Mouse (Mus musculus) midbrain, embryonic 11.5 days (tissue): ENCODE results near the gene Tlr6. TPM values are rescaled to one million over a fixed set of nuclear protein-coding genes. Genes with fewer than 3 reads are reported as not detected.

Experiments
- ATAC-seq: fragments of 200-750 bp; cut with Nextera tagmentation; 2 replicates; pipeline ENCODE4 v1.8.0; 2017; ENCODE audit warnings: moderate TSS enrichment, moderate library complexity; ENCODE audit not compliant: low FRiP score
- DNase-seq: peaks from one replicate; pipeline ENCODE4 v3.0.0; 2015; ENCODE audit warnings: low spot score; ENCODE audit errors: missing footprints
- H3K27ac ChIP-seq: fragments of 300-500 bp; sonication (generic); 2 replicates; pipeline ENCODE4 v1.5.1; 2014; ENCODE audit warnings: low read depth, low read length
- H3K27me3 ChIP-seq: fragments of 300-500 bp; sonication (generic); 2 replicates; pipeline ENCODE4 v1.6.1; 2014; ENCODE audit warnings: mild to moderate bottlenecking, low read length, moderate library complexity, mixed read lengths; ENCODE audit not compliant: control insufficient read depth, insufficient read depth
- H3K36me3 ChIP-seq: fragments of 300-500 bp; sonication (generic); 2 replicates; pipeline ENCODE4 v1.6.1; 2014; ENCODE audit warnings: mild to moderate bottlenecking, low read length, moderate library complexity, mixed read lengths; ENCODE audit not compliant: control insufficient read depth, insufficient read depth
- H3K4me1 ChIP-seq: fragments of 300-500 bp; sonication (generic); 2 replicates; pipeline ENCODE4 v1.6.1; 2014; ENCODE audit warnings: low read length; ENCODE audit not compliant: control insufficient read depth, insufficient read depth
- H3K4me2 ChIP-seq: fragments of 300-500 bp; sonication (generic); 2 replicates; pipeline ENCODE4 v1.6.1; 2014; ENCODE audit warnings: mild to moderate bottlenecking, moderate library complexity
- H3K4me3 ChIP-seq: fragments of 300-500 bp; sonication (generic); 2 replicates; pipeline ENCODE4 v1.5.1; 2014; ENCODE audit warnings: low read depth, low read length
- H3K9ac ChIP-seq: fragments of 300-500 bp; sonication (generic); 2 replicates; pipeline ENCODE4 v1.6.1; 2014; ENCODE audit warnings: low read length
- H3K9me3 ChIP-seq: fragments of 300-500 bp; sonication (generic); 2 replicates; pipeline ENCODE4 v1.6.1; 2016; ENCODE audit warnings: low read length; ENCODE audit not compliant: control insufficient read depth
- WGBS: fragments of 180-500 bp; shearing (Covaris S2); extraction: QIAGEN DNeasy Blood & Tissue Kit; methylation state at CpG from one replicate; pipeline ENCODE4 v1.1.7; 2014; 5-methylcytosine and 5-hydroxymethylcytosine counted together
- polyA plus RNA-seq: library from polyadenylated mRNA; unstranded; fragments of >200 nt; fragmentation: Nextera tagmentation; extraction: Ambion mirVana; gene quantifications from 2 replicates; pipeline ENCODE4 v1.2.1, GENCODE M21; 2014

Tlr6 gene
- polyA plus RNA-seq, 1 experiment from 2014 or later, result 0.33 TPM

DNA sequence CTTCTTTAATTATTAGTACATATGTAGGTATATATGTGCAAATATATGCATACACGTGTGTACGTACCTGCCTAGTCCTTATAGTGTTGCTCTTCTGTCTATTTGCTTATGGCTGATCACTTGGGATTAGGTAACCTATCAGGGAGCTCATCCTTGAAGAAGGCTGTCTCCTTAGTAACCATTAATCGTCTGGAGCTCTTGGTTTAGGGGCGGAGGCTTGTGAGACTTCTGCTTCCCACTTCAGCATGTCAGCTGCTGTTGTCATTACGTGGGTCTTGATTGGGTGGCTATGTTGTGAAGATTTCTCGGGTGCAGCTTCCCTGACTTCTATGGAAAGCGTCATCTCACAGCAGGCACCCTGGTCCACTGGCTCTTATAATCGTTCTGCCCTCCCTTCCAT lies 17.2 kb upstream of the Tlr6 start:
- 77% methylated on average over 8 of the region's 8 CpGs for WGBS
- no peaks in the 10 kb centered on the region for H3K27me3 ChIP-seq
- ATAC-seq, result no peak

DNA sequence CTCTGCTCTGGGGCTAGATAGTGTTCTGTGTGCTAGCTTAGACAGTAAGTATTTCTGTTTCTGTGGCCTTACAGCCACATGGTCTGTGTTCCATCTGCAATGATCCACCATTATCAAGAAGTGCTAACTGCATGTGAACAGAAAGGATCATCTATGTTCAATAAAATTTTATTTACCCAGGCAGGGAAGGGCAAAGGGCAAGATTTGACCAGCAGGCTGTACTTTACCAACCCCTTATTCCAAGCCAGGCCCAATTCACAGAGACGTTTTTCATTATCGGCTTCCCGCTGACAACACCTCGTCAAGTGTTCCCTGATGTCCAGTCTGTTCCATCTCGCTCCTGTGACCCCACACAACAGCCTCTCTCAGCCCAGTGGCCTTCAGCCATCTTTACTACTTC lies 15.2 kb upstream of the Tlr6 start:
- Histone ChIP-seq H3K27ac (no peak overlapping the region), H3K4me1 (peaks cover 4% of the 10 kb centered on the region; the same call in 1 of the 2 replicates), H3K4me2 (no peak overlapping the region), H3K4me3 (no peak overlapping the region), H3K9ac (no peak overlapping the region), H3K9me3 (no peaks in the 10 kb centered on the region), H3K27me3 (no peaks in the 10 kb centered on the region), H3K36me3 (no peaks in the 10 kb centered on the region)
- ATAC-seq, result no peak
- DNase-seq, result peak; percentile 2
- 78% methylated on average over 5 of the region's 5 CpGs for WGBS

More for the DNA sequence above, 17.2 kb upstream of the Tlr6 start:
- H3K4me2 ChIP-seq, result no peak overlapping the region
- H3K4me1 ChIP-seq, result no peaks in the 10 kb centered on the region
- no peak overlapping the region for H3K9ac ChIP-seq
- peak; percentile 53 for DNase-seq
- H3K27ac ChIP-seq, result no peak overlapping the region
- no peaks in the 10 kb centered on the region for H3K36me3 ChIP-seq
- no peak overlapping the region for H3K4me3 ChIP-seq
- no peaks in the 10 kb centered on the region for H3K9me3 ChIP-seq

DNA sequence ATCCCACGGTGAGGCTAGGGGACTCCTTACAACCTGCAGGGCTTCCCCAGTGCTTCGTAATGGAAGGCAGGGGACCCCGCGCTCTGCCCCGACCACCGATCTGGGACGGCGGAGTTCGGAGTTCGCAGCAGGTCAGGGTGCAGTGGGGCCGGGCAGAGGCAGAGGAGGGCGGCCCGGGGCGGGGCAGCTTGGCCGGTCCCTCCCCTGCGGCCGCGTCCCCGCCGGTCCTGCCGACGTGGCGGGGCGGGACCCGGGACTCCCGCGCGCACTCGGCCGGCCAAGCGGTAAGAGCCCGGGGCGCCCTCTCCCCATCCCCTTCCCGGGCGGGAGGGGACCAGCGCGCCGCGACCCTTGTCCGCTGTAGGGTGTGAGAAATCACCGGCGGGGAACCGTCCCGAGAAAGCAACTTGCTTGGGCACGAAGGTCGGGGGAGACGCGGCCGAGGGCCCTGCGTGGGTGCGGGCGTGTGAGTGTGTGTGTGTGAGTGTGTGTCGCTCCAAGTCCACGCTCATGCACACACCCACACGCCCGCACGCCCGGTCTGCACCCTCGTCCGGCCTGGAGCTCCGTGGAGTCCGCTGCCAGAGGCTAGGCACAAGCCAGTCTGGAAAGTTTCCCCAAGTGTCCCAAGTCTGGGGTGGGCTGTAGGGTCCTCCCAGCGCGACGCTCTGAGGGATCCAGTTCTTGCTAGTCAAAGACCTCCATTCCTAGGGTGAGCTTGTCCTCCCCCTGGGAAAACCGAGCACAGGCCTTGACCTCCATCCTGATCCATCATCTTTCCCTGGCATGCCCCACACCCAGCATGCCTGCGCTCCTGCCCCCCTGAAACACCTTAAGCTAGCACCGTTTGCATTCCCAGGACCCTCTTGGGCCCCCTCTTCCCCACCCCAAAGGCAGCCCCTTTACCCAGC lies 10.2 kb upstream of the Tlr6 start, which contains the start of gene Fam114a1:
Gene Fam114a1, plus strand, starts transcription at position 211 of the 911 bp plus-strand sequence.
- peak within 1 kb of the TSS; percentile 57 for H3K4me3 ChIP-seq
- no peak within 1 kb of the TSS for H3K27ac ChIP-seq
- H3K4me1 ChIP-seq, result peaks cover 4% of the 10 kb centered on the region
- peak within 1 kb of the TSS; percentile 73 for H3K9ac ChIP-seq
- no peaks in the 10 kb centered on the region for H3K27me3 ChIP-seq
- ATAC-seq (peak; percentile 80), DNase-seq (peak; percentile 95)
- WGBS, result under 1% methylated on average over 67 of the region's 68 CpGs
- no peaks in the 10 kb centered on the region for H3K9me3 ChIP-seq
- peak within 1 kb of the TSS; percentile 88 for H3K4me2 ChIP-seq
- H3K36me3 ChIP-seq, result no peaks in the 10 kb centered on the region

DNA sequence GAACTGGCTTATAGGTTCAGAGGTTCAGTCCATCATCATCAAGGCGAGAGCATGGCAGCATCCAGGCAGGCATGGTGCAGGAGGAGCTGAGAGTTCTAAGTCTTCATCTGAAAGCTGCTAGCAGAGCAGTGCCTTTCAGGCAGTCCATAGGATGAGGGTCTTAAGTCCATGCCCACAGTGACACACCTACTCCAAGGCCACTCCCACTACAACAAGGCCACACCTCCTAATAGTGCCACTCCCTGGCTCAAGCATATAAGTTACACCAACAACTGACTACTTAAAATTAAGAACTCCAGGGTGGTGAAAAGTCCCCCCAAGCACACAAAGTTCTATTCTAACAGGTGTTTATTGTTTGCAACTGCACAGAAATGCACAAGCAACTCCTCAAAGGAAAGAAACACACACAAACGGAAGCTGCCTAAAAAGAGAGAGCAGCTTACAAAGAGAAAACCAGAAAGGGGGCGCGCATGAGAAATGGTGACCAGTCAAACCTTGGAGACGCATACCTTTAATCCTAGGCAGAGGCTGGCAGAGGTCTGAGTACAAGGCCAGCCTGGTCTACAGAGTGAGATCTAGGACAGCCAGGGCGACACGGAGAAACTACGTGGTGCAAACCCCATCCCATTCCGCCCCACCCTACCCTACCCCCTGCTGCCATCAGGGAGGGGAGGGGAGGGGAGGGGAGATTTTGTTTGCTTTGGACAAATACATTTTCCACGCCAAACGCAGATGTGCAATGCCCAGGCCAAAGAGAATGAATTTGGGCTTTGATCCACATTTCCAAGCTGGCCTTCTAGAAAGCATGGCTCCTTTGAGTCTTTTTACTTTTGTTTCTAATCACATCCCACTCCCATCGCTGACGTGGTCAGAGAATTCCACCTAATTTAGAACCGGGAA lies 9.3 kb upstream of the Tlr6 start:
- Histone ChIP-seq H3K27me3 (no peaks in the 10 kb centered on the region), H3K9me3 (no peaks in the 10 kb centered on the region), H3K4me3 (peak overlapping the region; percentile 57), H3K4me2 (peak overlapping the region; percentile 88), H3K9ac (peak overlapping the region; percentile 73), H3K4me1 (peaks cover 4% of the 10 kb centered on the region), H3K27ac (no peak overlapping the region), H3K36me3 (no peaks in the 10 kb centered on the region)
- ATAC-seq, result peak; percentile 61; the same call in 1 of the 2 replicates
- 2% methylated on average over 14 of the region's 14 CpGs for WGBS
- DNase-seq, result peak; percentile 92

DNA sequence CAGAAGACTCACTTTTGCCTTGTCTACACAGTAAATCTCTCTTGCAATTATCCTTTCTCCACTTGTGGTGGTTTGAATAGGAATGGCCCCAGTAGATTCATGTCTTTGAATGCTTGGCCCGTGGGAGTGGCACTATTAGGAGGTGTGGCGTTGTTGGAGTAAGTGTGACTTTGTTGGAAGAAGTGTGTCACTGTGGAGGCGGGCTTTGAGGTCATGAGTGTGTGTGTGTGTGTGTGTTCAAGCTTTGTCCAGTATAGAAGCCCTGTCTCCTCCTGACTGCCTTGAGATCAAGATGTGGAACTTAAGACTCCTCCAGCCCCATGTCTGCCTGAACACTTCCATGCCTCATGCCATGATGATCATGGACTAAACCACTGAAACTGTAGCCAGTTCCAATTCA lies 3.8 kb upstream of the Tlr6 start:
- Histone ChIP-seq H3K9ac (no peak overlapping the region), H3K4me2 (no peak overlapping the region), H3K27ac (no peak overlapping the region), H3K9me3 (no peaks in the 10 kb centered on the region), H3K4me1 (no peaks in the 10 kb centered on the region), H3K36me3 (no peaks in the 10 kb centered on the region), H3K4me3 (no peak overlapping the region), H3K27me3 (no peaks in the 10 kb centered on the region)
- ATAC-seq (no peak), DNase-seq (no peak)
- 84% methylated on average over 3 of the region's 3 CpGs for WGBS

DNA sequence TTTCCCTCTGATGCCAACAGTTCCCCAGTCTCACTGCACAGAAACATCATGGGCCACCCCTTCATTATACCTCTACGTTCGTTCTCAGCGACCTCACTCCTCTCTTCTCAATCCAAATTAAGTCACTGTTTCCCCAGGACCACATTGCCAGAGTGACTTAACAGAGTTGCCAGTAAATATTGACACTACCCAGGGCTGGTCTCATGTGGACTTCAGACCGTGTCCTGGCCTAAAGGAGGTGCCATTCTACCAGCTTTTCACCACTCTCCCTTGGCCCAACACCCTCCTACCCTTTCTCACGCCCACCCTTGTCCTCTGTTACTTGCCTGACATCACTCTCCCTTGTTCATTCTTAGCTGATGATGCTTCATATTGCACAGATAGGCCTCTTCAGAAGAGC lies 3.4 kb upstream of the Tlr6 start:
- ATAC-seq, result no peak
- H3K4me1 ChIP-seq, result no peaks in the 10 kb centered on the region
- no peak overlapping the region for H3K27ac ChIP-seq
- DNase-seq, result no peak
- H3K36me3 ChIP-seq, result no peaks in the 10 kb centered on the region
- WGBS, result 85% methylated on average over 5 of the region's 5 CpGs
- H3K4me3 ChIP-seq, result no peak overlapping the region
- H3K4me2 ChIP-seq, result no peak overlapping the region
- no peak overlapping the region for H3K9ac ChIP-seq
- H3K9me3 ChIP-seq, result no peaks in the 10 kb centered on the region
- no peaks in the 10 kb centered on the region for H3K27me3 ChIP-seq

DNA sequence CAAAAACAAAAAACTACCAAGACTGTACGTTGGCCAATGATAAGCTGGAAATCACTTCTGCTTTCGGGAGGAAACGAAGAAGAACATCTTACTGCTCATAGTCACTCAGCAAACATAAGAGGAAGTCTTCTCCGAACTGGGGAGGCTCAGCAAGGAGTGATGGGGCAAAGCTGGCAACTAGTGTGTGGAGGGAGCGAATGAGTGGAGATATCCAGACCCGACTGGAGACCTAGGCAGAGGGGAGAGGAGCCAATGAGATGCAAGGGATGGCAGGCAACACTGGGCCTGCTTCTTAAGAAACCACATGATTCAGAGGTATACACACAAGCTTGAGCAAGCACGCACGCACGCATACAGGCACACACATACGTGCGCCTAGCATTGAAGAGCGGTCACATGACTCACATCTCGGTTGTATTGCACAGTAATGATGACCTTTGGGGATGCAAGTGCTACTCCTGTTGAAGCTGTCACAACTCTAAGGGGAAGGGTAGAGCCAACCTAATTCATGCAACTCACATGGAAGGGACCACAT lies 1.0 kb upstream of the Tlr6 start:
- Histone ChIP-seq H3K4me3 (no peak overlapping the region), H3K9ac (no peak overlapping the region), H3K4me2 (no peak overlapping the region), H3K9me3 (no peaks in the 10 kb centered on the region), H3K4me1 (no peaks in the 10 kb centered on the region), H3K27me3 (no peaks in the 10 kb centered on the region), H3K27ac (no peak overlapping the region), H3K36me3 (no peaks in the 10 kb centered on the region)
- ATAC-seq, result no peak
- DNase-seq, result no peak
- WGBS, result 89% methylated on average over 13 of the region's 13 CpGs

DNA sequence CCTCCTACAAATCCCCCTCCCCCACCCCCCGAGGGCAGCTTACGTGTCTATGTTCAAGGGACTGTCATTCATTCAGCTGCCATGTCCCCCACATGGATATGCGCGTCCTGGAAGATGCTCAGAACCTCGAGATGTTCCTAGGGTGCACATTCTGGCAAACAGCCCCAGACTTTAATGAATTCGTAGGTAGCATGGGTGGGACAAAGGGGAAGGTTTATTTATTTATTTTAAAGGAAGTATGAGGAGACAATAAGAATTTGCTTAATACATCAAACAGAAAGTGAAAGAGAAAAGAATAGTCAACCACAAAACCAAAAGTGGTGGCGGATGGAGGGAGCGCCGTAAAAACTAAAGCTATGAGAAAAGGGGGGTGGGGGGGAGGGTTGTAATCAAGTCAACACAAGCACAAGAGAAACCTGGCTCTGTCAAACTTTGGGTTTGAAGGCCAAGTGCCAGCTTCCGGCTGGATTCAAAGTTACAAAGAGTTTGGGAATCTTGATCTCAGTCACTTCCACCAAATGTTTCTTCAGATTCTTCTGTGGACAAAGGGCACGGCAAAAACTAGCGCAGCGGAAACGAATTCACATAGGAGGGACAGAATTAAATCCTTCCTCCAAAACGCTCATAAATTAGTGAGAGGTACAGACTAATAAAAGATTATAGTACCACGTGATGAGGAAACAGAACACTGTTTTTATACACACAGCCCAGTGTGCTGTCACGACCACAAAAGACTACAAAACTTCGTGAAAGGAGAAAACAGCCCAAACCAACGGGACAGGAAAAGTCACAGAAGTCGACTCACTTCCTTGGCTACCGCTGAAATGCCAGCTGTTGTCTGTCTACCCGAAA lies 680 bp downstream of the Tlr6 start:
- no peaks in the 10 kb centered on the region for H3K27me3 ChIP-seq
- WGBS, result 88% methylated on average over 22 of the region's 22 CpGs
- no peak overlapping the region for H3K27ac ChIP-seq
- no peak overlapping the region for H3K4me2 ChIP-seq
- no peaks in the 10 kb centered on the region for H3K36me3 ChIP-seq
- H3K4me3 ChIP-seq, result no peak overlapping the region
- no peak overlapping the region for H3K9ac ChIP-seq
- H3K4me1 ChIP-seq, result no peaks in the 10 kb centered on the region
- no peaks in the 10 kb centered on the region for H3K9me3 ChIP-seq
- peak; percentile 37 for DNase-seq
- ATAC-seq, result no peak
